Mouse (Mus musculus): Measurements from ENCODE around the gene Tmem129. TPM values are rescaled to one million over a fixed set of nuclear protein-coding genes. Genes with fewer than 3 reads are reported as not detected.

Tmem129 gene
- total RNA-seq, 2 experiments from 2014 or later: 14.4 TPM

- ATAC-seq (ENCODE audit: poor library complexity, severe bottlenecking): no peak
These were observed 30.3 kb upstream of the Tmem129 start for GRCm38 (mm10) chr5:33688278-33689220.

- no peak for ATAC-seq (ENCODE audit: poor library complexity, severe bottlenecking)
These were observed 28.9 kb upstream of the Tmem129 start for GRCm38 (mm10) chr5:33687142-33687541.

DNA sequence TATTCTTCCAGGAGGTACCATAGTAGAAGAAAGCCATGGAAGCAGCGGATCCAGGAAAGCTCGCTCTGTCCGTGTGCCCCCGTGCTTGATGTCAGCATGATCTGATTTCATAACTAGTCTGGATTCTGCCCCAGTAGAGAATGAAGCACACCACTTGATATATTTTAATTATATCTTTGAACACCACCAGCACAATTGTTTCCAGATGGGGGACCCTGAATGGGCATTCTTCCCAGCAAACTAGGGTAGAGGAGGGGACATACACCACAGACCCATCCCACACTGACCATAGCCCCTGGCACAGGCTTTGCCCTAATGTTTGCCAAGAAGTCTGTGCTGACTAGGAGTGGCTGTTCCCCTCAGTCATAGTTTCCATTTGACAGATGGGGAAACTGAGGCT, 26.7 kb upstream of the Tmem129 start:
- no peak for ATAC-seq (ENCODE audit: poor library complexity, severe bottlenecking)

GRCm38 (mm10) chr5:33683897-33684652, 25.9 kb upstream of the Tmem129 start:
- ATAC-seq (ENCODE audit: poor library complexity, severe bottlenecking): no peak

DNA sequence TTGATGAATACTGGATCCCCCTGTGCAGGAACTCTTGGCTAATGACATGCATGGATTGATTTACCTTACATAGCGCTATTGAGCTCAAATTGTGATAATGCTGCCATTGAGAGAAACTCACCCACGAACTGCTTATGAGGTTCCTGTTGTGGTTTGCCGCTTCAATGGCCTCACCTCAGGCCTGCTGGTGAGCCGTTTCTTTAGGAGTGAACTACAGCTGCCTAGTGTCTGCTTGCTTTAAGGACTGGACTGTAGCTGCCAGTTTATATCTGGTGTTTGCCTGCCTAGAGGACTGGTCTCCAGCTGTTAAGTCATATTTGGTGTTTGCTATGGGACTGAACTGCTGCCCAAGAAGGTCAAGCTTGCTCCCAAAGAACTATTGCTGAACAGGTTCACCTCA, 24.7 kb upstream of the Tmem129 start:
- ATAC-seq (ENCODE audit: poor library complexity, severe bottlenecking): no peak

GRCm38 (mm10) chr5:33681611-33682388, 23.6 kb upstream of the Tmem129 start:
- 0 out of 2 replicates have a peak, but pooled peaks have one; percentile 24 for ATAC-seq (ENCODE audit: poor library complexity, severe bottlenecking)

DNA sequence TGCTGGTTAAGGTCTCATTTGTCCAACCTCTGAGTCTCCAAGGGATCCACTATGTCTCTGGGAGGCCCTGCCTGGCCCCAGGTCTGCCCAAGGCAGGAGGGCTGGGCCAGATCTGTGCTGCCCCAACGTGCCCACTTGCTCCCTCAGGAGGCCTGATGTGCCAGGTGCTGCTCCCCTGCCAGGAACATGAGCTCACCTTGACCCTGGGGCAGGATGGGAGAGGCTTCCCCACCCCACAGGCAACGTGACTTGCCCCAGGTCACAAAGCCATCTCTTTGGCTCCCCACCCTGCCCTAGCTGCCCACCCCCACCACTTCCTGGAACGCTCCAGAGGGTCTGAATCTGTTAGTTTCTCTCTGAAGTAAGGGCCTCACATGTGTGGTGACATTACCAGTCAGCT, 22.8 kb upstream of the Tmem129 start:
- no peak for ATAC-seq (ENCODE audit: poor library complexity, severe bottlenecking)

GRCm38 (mm10) chr5:33678244-33678643, 20.0 kb upstream of the Tmem129 start:
- no peak for ATAC-seq (ENCODE audit: poor library complexity, severe bottlenecking)

DNA sequence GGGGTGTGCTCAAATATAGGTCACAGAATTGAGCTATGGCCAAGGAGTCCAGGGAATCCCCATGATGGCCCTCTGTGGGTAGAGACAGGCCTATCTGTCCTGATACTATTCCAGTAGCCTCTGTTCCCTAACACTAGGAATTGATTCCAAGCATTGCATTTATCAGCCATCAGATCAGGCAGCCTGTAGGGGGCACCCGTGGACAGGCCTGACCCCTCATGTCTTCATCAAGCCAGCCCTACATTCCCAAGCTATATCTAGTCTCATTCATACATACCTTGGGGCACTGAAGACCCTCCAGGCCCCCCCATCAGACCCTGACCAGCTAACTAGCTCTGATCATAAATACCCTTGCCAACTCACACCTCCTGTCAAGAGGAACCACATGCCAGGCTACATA, 17.7 kb upstream of the Tmem129 start:
- no peak for ATAC-seq (ENCODE audit: poor library complexity, severe bottlenecking)

DNA sequence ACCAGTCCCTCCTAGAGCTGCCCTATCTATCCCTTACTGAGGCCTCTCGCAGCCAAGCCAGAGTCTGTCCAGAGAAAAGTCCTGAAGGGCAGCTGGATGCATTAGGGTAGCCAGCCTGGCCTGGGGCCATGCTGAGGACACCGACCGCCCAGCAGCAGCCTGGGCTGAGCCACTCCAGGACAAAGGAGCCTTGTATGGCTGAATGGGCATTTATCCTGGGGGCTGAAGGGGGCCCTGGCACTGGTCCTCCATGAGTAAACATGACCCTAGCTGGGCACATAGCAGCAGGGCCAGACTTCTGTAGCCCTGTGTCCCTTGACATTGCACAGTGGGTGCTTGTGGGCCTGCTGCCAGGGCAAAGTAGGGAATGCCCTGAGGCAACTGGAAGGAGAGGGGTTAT, 16.2 kb upstream of the Tmem129 start:
- ATAC-seq (ENCODE audit: poor library complexity, severe bottlenecking): no peak

DNA sequence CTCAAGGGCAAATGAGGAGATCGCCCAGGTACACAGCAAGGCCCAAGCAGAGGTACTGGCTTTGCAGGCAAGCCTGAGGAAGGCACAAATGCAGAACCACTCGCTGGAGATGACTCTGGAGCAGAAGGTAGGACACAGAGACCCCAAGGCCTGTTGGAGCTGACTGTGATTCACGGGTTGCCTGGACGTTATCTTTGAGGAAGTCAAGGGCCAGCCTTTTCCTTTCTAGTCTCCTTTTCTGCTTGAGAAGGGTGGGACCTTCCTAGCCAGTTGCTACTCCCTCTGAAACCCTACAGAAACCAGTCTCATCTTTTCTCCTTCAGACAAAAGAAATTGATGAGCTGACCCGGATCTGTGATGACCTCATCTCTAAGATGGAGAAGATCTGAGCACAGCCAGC, 13.4 kb upstream of the Tmem129 start:
- no peak for ATAC-seq (ENCODE audit: poor library complexity, severe bottlenecking)

DNA sequence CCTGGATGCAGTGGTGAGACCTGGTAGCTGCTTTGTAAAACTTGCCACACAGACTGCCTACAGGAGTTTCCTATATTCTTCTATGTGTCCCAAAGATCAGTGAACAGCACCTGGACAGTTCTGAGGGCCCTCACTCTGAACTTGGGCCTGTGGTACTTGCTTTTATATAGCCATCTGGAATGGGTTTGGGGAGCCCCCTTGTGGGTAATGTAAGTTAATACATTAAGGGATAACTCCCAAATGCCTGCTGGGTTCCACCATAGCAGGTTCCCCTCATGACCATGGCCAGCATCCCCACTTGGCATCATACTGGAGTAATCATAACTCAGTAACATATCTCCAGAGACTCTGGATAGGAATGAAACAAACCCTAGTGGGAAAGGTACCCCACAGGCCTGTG, 10.0 kb upstream of the Tmem129 start:
- ATAC-seq (ENCODE audit: poor library complexity, severe bottlenecking): peak; percentile 47; the same call in 1 of the 2 replicates

DNA sequence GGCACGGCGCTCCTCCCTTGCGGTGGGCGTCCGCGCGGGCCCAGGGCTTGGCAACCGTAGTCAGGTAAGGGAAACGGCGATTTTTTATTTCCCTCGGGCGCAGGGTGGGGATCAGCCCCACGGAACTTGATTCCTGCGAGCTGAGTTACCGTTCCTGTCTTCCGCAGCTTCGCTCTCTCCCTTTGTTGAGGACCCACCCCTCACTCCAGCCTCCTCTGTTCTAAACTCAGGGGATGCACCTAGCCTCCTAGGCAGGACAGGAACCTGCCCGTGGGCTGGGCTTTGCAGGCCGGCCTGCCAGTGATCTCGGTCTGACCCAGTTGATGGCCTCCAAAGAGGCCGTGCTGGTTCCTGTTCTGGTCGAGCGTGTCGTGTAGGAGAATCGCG, 441 bp upstream of the Tmem129 start:
- peak; percentile 3 for ATAC-seq (ENCODE audit: poor library complexity, severe bottlenecking)

GRCm38 (mm10) chr5:33657251-33657786, 897 bp downstream of the Tmem129 start:
- peak; percentile 48 for ATAC-seq (ENCODE audit: poor library complexity, severe bottlenecking)

GRCm38 (mm10) chr5:33656739-33657138, 1.5 kb downstream of the Tmem129 start:
- ATAC-seq (ENCODE audit: poor library complexity, severe bottlenecking): no peak

- ATAC-seq (ENCODE audit: poor library complexity, severe bottlenecking): no peak
These were observed 2.9 kb downstream of the Tmem129 start for GRCm38 (mm10) chr5:33655251-33655840.

GRCm38 (mm10) chr5:33654424-33654823, 3.8 kb downstream of the Tmem129 start:
- no peak for ATAC-seq (ENCODE audit: poor library complexity, severe bottlenecking)

DNA sequence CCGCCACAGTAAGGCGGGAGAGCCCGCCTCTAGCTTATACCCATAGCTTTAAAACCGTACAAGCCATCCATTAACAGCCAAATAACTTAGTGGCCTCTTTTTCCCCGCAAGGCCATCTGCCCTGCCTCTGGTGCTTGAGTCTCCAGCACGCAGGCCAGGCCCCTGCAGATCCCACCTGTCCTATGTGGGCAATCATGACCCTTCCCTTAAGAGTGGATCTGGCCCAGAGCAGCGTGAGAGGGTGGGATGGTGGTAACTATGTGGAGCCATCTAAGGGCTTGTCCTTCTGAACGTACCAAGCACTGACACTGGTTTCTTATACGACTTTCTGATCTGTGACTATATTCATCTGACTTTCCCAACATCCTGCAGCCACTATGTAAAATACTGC, 5.4 kb downstream of the Tmem129 start:
- ATAC-seq (ENCODE audit: poor library complexity, severe bottlenecking): no peak

GRCm38 (mm10) chr5:33651921-33652782, 6.1 kb downstream of the Tmem129 start, which contains the start of gene Slbp:
Gene Slbp (minus strand): TSS chr5:33652574.
- ATAC-seq (ENCODE audit: poor library complexity, severe bottlenecking): peak; percentile 87
